Comparison of ENCODE assay signal across 8 mouse cellular contexts in the genomic region with DNA sequence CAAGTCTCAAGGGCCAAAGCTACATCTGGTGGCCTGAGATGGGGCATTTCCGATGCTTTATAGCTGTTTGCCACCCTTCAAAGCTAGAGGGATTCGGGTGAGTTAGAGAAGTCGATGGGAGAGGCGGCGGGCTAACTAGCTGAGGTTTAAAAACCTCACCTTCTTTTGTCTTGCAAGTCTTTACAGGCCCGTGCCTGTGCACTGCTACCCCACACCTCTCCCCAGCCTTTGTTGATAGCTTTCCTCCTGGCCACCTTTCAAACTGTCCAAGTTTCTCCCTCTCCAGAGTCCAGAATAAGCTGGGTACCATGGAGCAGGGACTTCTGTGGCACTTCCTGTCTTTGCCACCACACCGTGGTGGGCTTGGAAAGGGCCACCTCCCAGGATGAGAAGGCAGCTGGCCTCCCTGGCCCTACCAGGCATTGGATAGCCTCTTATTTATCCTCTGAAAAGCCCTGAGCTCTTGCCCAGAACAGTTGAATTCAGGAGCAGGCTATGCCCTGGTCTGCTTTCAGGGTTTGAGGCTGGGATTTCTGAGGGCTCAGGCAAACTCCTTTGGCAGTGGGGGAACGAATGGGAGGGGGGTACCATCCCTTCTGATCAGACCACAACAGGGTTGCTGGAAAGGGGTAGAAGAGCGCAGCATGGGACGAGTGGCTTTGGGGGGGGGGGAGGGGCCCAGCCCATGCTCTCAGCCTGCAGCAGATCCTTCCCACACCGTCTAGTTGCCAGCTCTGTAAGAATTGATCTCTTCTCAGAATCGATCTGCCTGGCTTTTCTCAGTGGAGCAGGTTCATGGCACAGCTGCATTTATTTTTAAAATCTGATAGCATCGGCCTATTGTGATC. TPM values are rescaled to one million over a fixed set of nuclear protein-coding genes. Genes with fewer than 3 reads are reported as not detected.
DNase-seq lines count a peak whose midpoint lies in the region; ATAC-seq and TF ChIP-seq lines count a peak whose summit lies in the region.

No protein-coding gene starts in this region.

- no peak for DNase-seq in left cerebral cortex, adult 2 months (ENCODE audit: extremely low spot score in 1 of 2, low spot score in 2 of 2)
- no peak for DNase-seq in left cerebral cortex, postnatal 14 days (ENCODE audit: low spot score in 2 of 2)
- DNase-seq in embryonic facial prominence, embryonic 11.5 days (ENCODE audit: low spot score): no peak
- no peak for DNase-seq in testis, postnatal 10 days (ENCODE audit: low spot score)
- DNase-seq in urinary bladder, postnatal 25 days (ENCODE audit: low spot score): no peak

- peak overlapping the region; percentile 88 for H3K27ac ChIP-seq in left cerebral cortex, adult 2 months
- H3K27ac ChIP-seq in embryonic facial prominence, embryonic 11.5 days (replicated peaks; ENCODE audit: low read depth, low read length): peak overlapping the region; percentile 87
- peak overlapping the region; percentile 79 for H3K27ac ChIP-seq in hindbrain, embryonic 16.5 days (ENCODE audit: low read depth, low read length)
- peak overlapping the region; percentile 90 for H3K27ac ChIP-seq in midbrain, embryonic 13.5 days

- peaks cover 49% of the 10 kb centered on the region for H3K4me1 ChIP-seq in embryonic facial prominence, embryonic 11.5 days (ENCODE audit: control insufficient read depth, insufficient read depth, low read length)
- H3K4me1 ChIP-seq in hindbrain, embryonic 16.5 days (ENCODE audit: control insufficient read depth, insufficient read depth, low read depth, low read length): peaks cover 74% of the 10 kb centered on the region
- peaks cover 99% of the 10 kb centered on the region for H3K4me1 ChIP-seq in midbrain, embryonic 13.5 days (replicated peaks)

- WGBS in embryonic facial prominence, embryonic 11.5 days: 7% methylated on average over 13 of the region's 13 CpGs
- 10% methylated on average over 13 of the region's 13 CpGs for WGBS in hindbrain, embryonic 16.5 days
- WGBS in midbrain, embryonic 13.5 days: 6% methylated on average over 13 of the region's 13 CpGs

- TF ChIP-seq CTCF in left cerebral cortex, adult 2 months (IDR thresholded peaks at IDR 0.05): no peak

- no peak overlapping the region; the same call in 1 of the 2 replicates for H3K4me2 ChIP-seq in embryonic facial prominence, embryonic 11.5 days (ENCODE audit: low read depth, low read length)
- H3K4me2 ChIP-seq in hindbrain, embryonic 16.5 days (ENCODE audit: low read length): peak overlapping the region; percentile 43
- H3K4me2 ChIP-seq in midbrain, embryonic 13.5 days (replicated peaks): peak overlapping the region; percentile 60

- ATAC-seq in embryonic facial prominence, embryonic 11.5 days (replicated peaks; ENCODE audit: insufficient number of reproducible peaks, low FRiP score, low TSS enrichment, low read depth): no peak
- ATAC-seq in hindbrain, embryonic 16.5 days: 0 out of 2 replicates have a peak, but pooled peaks have one; percentile 12
- ATAC-seq in midbrain, embryonic 13.5 days: peak; percentile 21; the same call in 1 of the 2 replicates
- no peak for ATAC-seq in erythroid progenitor cell, adult 5-6 weeks (replicated peaks; ENCODE audit: low FRiP score, poor library complexity, severe bottlenecking)

- no peaks in the 10 kb centered on the region for H3K9me3 ChIP-seq in embryonic facial prominence, embryonic 11.5 days (replicated peaks; ENCODE audit: control insufficient read depth, low read length)
- H3K9me3 ChIP-seq in hindbrain, embryonic 16.5 days (ENCODE audit: control insufficient read depth, low read length): no peaks in the 10 kb centered on the region
- no peaks in the 10 kb centered on the region for H3K9me3 ChIP-seq in midbrain, embryonic 13.5 days

- intact Hi-C loops in left cerebral cortex, adult 2 months (cut with DNase I): loop anchor here (5.0 kb wide), 1 partner anchor 133 kb away; a partner anchor contains a TSS
- intact Hi-C loops in left cerebral cortex, postnatal 14 days (cut with DNase I): no loop called here

- H3K27me3 ChIP-seq in embryonic facial prominence, embryonic 11.5 days (ENCODE audit: control insufficient read depth, insufficient read depth, low read length): no peaks in the 10 kb centered on the region
- H3K27me3 ChIP-seq in hindbrain, embryonic 16.5 days (replicated peaks; ENCODE audit: control insufficient read depth, insufficient read depth, low read length): no peaks in the 10 kb centered on the region
- H3K27me3 ChIP-seq in midbrain, embryonic 13.5 days: no peaks in the 10 kb centered on the region

- peak overlapping the region; percentile 54 for H3K9ac ChIP-seq in embryonic facial prominence, embryonic 11.5 days (replicated peaks; ENCODE audit: low read length)
- H3K9ac ChIP-seq in hindbrain, embryonic 16.5 days (ENCODE audit: low read depth, low read length): peak overlapping the region; percentile 23
- H3K9ac ChIP-seq in midbrain, embryonic 13.5 days (replicated peaks): peak overlapping the region; percentile 60

- no peak overlapping the region for H3K4me3 ChIP-seq in left cerebral cortex, adult 2 months
- no peak overlapping the region for H3K4me3 ChIP-seq in embryonic facial prominence, embryonic 11.5 days (ENCODE audit: low read depth, low read length)
- H3K4me3 ChIP-seq in hindbrain, embryonic 16.5 days (ENCODE audit: low read length): no peak overlapping the region
- H3K4me3 ChIP-seq in midbrain, embryonic 13.5 days (replicated peaks): peak overlapping the region; percentile 25; the same call in 1 of the 2 replicates

- H3K36me3 ChIP-seq in embryonic facial prominence, embryonic 11.5 days (replicated peaks; ENCODE audit: control insufficient read depth, insufficient read depth, low read depth, low read length): no peaks in the 10 kb centered on the region
- H3K36me3 ChIP-seq in hindbrain, embryonic 16.5 days (ENCODE audit: control insufficient read depth, insufficient read depth, low read length): no peaks in the 10 kb centered on the region
- no peaks in the 10 kb centered on the region for H3K36me3 ChIP-seq in midbrain, embryonic 13.5 days

RNA-seq across cellular contexts. Expression of a gene that starts 28.3 kb away (rescaled TPM):
- total RNA-seq in left cerebral cortex, adult 2 months (2021): 100 to 1,000 TPM; 114 to 121 TPM
- total RNA-seq in left cerebral cortex, postnatal 14 days (2021): 100 to 1,000 TPM; 103 to 110 TPM
- polyA plus RNA-seq in embryonic facial prominence, embryonic 11.5 days (2014; fragmentation: Nextera tagmentation; extraction: Ambion mirVana): 17.8 and 18.6 TPM in 2 replicates
- 23.4 and 27.6 TPM in 2 replicates for polyA plus RNA-seq in hindbrain, embryonic 16.5 days (2015; fragmentation: Nextera tagmentation; extraction: Ambion mirVana)
- polyA plus RNA-seq in midbrain, embryonic 13.5 days (2015; fragmentation: Nextera tagmentation; extraction: Ambion mirVana): 27.7 and 33.0 TPM in 2 replicates
- total RNA-seq in erythroid progenitor cell, adult 5-6 weeks (2015; ENCODE audit: low replicate concordance): 4.2 and 9.4 TPM in 2 replicates
- 5.5 and 7.7 TPM in 2 replicates for total RNA-seq in erythroid progenitor cell, adult 5-6 weeks (2017; ENCODE audit: low replicate concordance)

RNA-seq across cellular contexts. Expression of a gene that starts 43.2 kb away (rescaled TPM):
- total RNA-seq in left cerebral cortex, adult 2 months (2021): 100 to 1,000 TPM; 120 to 129 TPM
- 100 to 1,000 TPM; 103 to 116 TPM for total RNA-seq in left cerebral cortex, postnatal 14 days (2021)
- 122 and 130 TPM in 2 replicates for polyA plus RNA-seq in embryonic facial prominence, embryonic 11.5 days (2014; fragmentation: Nextera tagmentation; extraction: Ambion mirVana)
- 211 and 247 TPM in 2 replicates for polyA plus RNA-seq in hindbrain, embryonic 16.5 days (2015; fragmentation: Nextera tagmentation; extraction: Ambion mirVana)
- 226 and 238 TPM in 2 replicates for polyA plus RNA-seq in midbrain, embryonic 13.5 days (2015; fragmentation: Nextera tagmentation; extraction: Ambion mirVana)
- 4.6 and 15.1 TPM in 2 replicates for total RNA-seq in erythroid progenitor cell, adult 5-6 weeks (2015; ENCODE audit: low replicate concordance)
- total RNA-seq in erythroid progenitor cell, adult 5-6 weeks (2017; ENCODE audit: low replicate concordance): 6.7 and 24.4 TPM in 2 replicates

RNA-seq across cellular contexts. Expression of a gene that starts 43.3 kb away (rescaled TPM):
- 1 to 10 TPM; 4.6 to 7.4 TPM for total RNA-seq in left cerebral cortex, adult 2 months (2021)
- total RNA-seq in left cerebral cortex, postnatal 14 days (2021): 1 to 10 TPM; 4.1 to 6.0 TPM
- 13.6 and 14.7 TPM in 2 replicates for polyA plus RNA-seq in embryonic facial prominence, embryonic 11.5 days (2014; fragmentation: Nextera tagmentation; extraction: Ambion mirVana)
- 9.9 and 10.5 TPM in 2 replicates for polyA plus RNA-seq in hindbrain, embryonic 16.5 days (2015; fragmentation: Nextera tagmentation; extraction: Ambion mirVana)
- polyA plus RNA-seq in midbrain, embryonic 13.5 days (2015; fragmentation: Nextera tagmentation; extraction: Ambion mirVana): 10.3 and 11.9 TPM in 2 replicates
- 0.72 and 19.3 TPM in 2 replicates for total RNA-seq in erythroid progenitor cell, adult 5-6 weeks (2015; ENCODE audit: low replicate concordance)
- 0.98 and 5.8 TPM in 2 replicates for total RNA-seq in erythroid progenitor cell, adult 5-6 weeks (2017; ENCODE audit: low replicate concordance)

Comparison
In these comparisons a context has a peak if more than half of its experiments do, and no peak if none do; other contexts are left out.
1. ATAC-seq: peak in hindbrain, embryonic 16.5 days (single experiment) and midbrain, embryonic 13.5 days (single experiment); none in embryonic facial prominence, embryonic 11.5 days (single experiment) and erythroid progenitor cell, adult 5-6 weeks (single experiment).
2. RNA of a gene that starts 28.3 kb away (total RNA-seq): 114 to 121 TPM in left cerebral cortex, adult 2 months and 103 to 110 TPM in left cerebral cortex, postnatal 14 days; 4.2 to 9.4 TPM in erythroid progenitor cell, adult 5-6 weeks; every median in the first group is over 10 times any median in the second.
3. RNA of a gene that starts 43.2 kb away (total RNA-seq): 120 to 129 TPM in left cerebral cortex, adult 2 months and 103 to 116 TPM in left cerebral cortex, postnatal 14 days; 4.6 to 24.4 TPM in erythroid progenitor cell, adult 5-6 weeks; every median in the first group is over 4 times any median in the second.
4. Peak in every context shown above with its lines, with median percentiles within 50 percentile points of each other: H3K27ac ChIP-seq and H3K9ac ChIP-seq.